Mouse (Mus musculus) megakaryocyte, embryonic 14.5 days (primary cell): ENCODE data around the gene Nhej1.

Experiments used
- FLI1 ChIP-seq: IDR thresholded peaks from 2 replicates; pipeline ENCODE4 v1.6.1; 2012; ENCODE audit warnings: low read length, inconsistent platforms, mixed read lengths
- GATA1 ChIP-seq: IDR thresholded peaks from 3 replicates; pipeline ENCODE4 v1.6.1; 2012; ENCODE audit warnings: mixed read lengths, low read length, inconsistent platforms, borderline replicate concordance

DNA sequence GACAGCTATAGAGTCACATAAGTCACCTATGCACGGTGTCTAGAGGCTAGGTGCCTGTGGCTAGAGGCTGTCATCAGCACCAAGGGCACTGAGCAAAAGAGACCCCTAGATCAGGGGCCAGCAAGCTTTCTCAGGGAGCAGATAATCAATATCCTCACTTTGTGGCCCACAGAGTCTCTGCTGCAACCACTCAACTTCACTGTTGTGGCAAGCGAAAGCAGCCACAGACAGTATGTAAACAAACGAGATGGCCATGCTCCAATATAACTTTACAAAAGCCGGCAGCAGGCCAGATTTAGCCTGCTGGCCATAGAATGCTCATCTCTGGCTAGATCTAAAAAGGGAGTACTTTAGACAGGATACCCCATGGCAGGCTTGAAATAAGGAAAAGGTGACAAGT, 77.0 kb downstream of the Nhej1 start:
- TF ChIP-seq GATA1: no peak
- no peak for TF ChIP-seq FLI1
